Mouse (Mus musculus): ENCODE measurements at regions not wholly inside any gene's neighbourhood (a gene's known extent, or its start where the extent isn't known, plus 50 kb on each side); places are given as distances from the start of the nearest gene placed in this dataset.

DNA sequence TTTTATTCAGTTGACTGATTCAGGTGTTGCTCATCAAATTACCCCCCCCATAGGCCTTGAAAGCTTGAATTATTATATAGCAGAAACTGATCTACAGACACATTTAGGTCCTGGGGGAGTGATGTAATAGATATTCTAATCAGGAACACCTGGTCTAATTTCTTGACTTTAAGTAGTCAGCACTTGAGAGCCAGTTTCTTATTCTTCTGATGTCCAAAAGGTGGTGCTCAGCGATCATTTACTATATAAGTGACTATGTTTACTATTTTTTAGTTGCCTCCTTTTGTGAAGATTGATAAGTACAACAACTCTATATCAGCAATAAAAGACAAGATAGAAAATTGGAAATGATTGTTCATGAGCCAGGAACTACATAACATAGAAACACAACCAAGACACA lies 166.0 kb downstream of the Calcrl start:
- no peak for DNase-seq
- intact Hi-C loops (cut with DNase I) = loop anchor here (2.0 kb wide), 1 partner anchor 170 kb away; no protein-coding TSS in a partner anchor

DNA sequence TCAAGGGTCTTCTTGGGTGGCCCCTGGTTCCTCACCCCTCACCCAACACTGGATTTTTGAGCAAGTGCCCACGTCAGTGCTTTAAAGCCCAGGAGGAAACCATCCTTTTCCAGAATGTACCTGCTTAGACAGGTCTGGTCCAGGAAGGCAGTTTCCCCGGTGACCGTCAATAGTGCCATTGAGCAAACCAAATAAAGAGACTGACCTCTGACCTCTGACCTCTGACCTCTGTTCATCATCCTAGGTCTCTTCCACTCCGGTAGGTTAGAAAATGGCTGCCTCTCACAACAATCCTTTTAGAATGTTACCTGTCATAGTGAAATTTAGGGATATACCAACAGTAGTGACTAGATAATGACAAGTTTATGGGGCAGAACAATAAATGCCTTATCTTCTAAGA lies 164.5 kb downstream of the Calcrl start:
- intact Hi-C loops (cut with DNase I) = no loop called here
- no peak for DNase-seq

DNA sequence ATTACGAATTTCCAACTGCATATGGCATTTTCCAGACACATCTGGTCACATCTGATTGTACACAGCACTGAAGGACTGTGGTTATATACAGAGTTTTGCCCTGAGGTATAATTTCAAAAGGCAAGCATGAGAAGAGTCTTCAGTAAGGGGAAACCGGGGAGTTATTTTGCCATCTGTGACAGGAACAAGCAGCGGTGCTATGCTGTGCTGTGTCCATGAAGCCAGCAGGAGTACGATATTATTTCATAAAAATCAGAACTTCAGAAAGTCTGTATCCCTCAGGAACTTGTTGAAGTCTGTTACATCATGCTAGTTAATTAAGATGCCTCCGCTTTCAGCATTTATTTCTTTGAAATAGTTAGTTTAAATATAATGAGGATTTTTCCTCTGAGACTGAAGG lies 163.7 kb downstream of the Calcrl start:
- DNase-seq = no peak
- intact Hi-C loops (cut with DNase I) = no loop called here

DNA sequence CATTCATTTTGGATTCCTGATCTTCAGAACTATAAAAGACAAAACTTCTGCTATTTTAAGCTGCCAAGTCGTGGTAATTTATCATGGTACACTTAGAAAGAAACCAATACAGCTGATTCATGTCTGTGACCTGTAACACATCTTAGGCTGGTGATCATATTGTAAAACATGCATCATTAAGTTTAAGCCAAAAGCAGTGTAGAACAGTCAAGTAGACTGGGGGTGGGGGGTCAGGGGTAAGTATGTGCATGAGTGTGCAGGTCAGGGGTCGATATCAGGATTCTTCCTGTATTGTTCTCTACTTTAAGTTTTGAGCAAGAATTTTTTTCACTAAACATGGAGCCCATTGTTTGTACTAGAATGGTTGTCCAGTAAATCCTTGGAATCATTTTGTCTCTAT lies 160.7 kb downstream of the Calcrl start:
- intact Hi-C loops (cut with DNase I) = no loop called here

DNA sequence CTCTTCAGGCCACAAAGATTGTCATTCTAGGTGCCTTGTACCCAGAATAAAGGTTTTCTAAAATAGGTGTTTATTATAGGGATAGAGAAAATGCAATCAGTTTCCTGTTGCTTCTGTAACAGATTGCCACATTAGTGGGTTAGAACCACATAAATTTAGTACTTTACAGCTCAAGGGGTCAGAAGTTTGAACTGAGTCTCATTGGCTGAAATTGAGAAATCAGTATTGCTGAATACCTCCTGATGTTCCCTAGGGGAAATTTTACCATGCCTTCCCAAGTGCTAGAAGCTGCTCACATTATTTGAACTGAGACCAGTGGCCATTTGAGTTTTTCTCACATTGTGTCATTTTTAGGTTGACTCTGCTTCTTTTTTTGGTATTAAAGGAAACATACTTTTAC lies 160.2 kb downstream of the Calcrl start:
- intact Hi-C loops (cut with DNase I) = no loop called here
- DNase-seq = no peak

More for the DNA sequence above, 160.7 kb downstream of the Calcrl start:
- DNase-seq = no peak

DNA sequence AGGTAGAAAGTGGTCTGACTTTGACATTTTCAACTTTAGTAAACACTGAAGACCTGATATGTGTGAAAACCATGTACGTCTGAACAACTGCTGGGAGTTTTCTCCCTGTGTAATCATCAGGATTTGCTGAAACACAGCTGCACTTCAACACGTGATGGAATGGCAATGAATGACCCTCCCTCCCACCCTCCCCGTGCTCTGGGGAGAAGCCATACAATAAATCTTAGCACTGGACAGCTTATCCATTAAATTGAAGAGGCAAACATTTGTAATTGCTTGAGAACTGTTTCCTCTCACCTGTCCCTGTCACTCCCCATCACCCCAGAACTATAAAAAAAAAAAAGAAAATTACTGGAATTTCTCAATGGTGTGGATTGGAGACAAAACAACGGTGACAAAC lies 159.1 kb downstream of the Calcrl start:
- no peak for DNase-seq
- intact Hi-C loops (cut with DNase I) = no loop called here

DNA sequence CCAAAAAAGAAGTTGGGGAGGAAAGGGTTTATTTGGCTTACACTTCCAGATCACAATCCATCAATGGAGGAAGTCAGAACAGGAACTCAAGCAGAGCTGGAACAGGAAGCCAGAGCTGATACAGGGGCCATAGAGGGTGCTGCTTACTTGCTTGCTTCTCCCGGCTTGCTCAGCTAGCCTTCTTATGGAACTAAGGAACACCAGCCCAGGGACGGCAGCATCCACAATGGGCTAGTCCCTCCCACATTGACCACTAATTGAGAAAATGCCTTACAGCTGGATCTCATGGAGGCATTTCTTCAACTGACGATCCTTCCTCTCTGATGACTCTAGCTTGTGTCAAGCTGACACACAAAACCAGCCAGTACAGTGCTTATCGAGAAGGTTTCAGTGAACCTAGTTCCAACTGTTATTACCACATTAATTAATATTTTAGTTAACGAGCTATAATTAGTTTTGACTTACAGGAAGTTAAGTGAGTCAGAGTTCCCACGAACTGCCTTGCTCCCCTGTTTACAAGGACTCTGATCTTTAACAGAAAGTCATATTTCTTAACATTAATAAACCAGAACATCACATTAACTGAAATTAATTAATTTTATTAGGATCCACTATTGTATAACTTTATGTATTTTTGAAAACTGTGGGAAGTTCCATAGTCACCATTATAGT lies 158.2 kb downstream of the Calcrl start:
- intact Hi-C loops (cut with DNase I) = no loop called here
- DNase-seq = peak in 1 of 2 experiments; percentile 8

DNA sequence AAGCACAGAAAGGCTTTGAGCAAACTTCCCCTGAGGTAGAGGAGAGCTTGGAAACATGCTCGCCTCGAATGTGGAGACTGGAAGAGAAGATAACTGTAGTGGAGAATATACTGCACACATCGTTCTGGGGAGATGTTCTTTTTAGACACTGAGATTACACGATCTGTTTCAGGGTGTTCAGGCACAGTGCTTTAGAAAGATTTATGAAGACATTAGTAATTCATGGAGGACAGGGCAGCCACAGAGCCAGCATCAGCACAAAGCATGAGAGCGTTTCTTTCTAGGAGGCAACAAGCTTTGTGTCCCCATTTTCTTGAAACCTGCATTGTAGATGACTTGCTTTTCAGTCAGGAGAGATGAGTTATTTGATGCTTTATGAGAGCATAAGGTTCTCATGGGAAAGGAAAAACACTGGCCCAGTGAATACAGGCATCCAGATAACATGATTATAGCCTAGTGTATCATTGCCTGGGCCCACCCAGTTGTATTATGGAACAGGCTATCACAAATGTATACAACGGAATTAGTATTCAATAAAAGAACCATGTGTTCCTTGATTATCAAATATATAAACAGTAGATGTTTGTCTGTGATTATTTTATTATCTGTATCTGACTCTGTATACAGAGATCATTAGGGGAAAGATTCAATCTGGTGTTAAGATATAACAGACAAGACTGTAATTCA lies 151.0 kb downstream of the Calcrl start:
- intact Hi-C loops (cut with DNase I) = no loop called here
- no peak for DNase-seq

DNA sequence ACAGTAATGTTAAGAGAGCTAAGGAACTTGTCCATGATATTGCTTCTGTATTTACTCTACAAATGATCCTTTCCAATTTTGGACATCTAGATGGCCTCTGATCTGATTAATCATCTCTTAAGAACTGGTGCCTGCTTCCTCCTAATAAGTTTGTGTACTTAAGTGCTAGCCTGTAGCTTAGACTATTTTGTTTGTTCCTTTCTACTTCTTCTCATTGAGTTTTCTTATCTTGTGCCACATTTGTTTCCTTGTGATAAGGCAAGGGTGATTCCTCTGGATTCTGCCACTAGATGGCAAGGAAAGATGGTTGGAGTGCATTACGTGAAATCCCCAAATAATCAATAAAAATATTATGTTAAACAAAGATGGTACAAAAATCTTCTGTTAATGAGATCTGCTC lies 148.0 kb downstream of the Calcrl start:
- no peak for DNase-seq
- intact Hi-C loops (cut with DNase I) = no loop called here

Small RNA genes lying in the stretch of these regions (microRNA-seq; reads per million reads assigned to microRNA genes)
- gene Gm25972 (ENCODE audit: borderline number of aligned reads in 2 of 2) = 0 reads per million in 2 experiments
